Mouse (Mus musculus) myocyte (in vitro differentiated cells): ENCODE results near the gene Wdr46. TPM values are rescaled to one million over a fixed set of nuclear protein-coding genes. Genes with fewer than 3 reads are reported as not detected.

Source experiments
- H3K27me3 ChIP-seq: one replicate; pipeline ENCODE4 v1.6.1; 2011; ENCODE audit not compliant: control insufficient read depth, insufficient read depth, insufficient read length
- H3K36me3 ChIP-seq: one replicate; pipeline ENCODE4 v1.6.1; 2011; ENCODE audit not compliant: control insufficient read depth, insufficient read depth
- H3K4me2 ChIP-seq: one replicate; pipeline ENCODE4 v1.6.1; 2011; ENCODE audit warnings: low read depth, control low read depth
- H3K4me3 ChIP-seq: one replicate; pipeline ENCODE4 v1.5.1; 2011; ENCODE audit warnings: mild to moderate bottlenecking, control low read depth, moderate library complexity
- H3K79me2 ChIP-seq: one replicate; pipeline ENCODE4 v1.6.1; 2011; ENCODE audit not compliant: control insufficient read depth, insufficient read depth
- H3ac ChIP-seq: one replicate; pipeline ENCODE4 v1.6.1; 2011; ENCODE audit not compliant: control insufficient read depth, insufficient read length
- CEBPB ChIP-seq: IDR thresholded peaks from 2 replicates; pipeline ENCODE4 v1.6.1; 2011; ENCODE audit warnings: mild to moderate bottlenecking, moderate library complexity; ENCODE audit not compliant: poor library complexity, insufficient read depth, severe bottlenecking
- E2F4 ChIP-seq: IDR thresholded peaks from one replicate; pipeline ENCODE4 v1.6.1; 2011; ENCODE audit warnings: mild to moderate bottlenecking, control low read depth, moderate library complexity; ENCODE audit not compliant: insufficient read depth
- MAX ChIP-seq: IDR thresholded peaks from one replicate; pipeline ENCODE4 v1.6.1; 2011; ENCODE audit warnings: low read depth, mild to moderate bottlenecking, control low read depth
- MYOD1 ChIP-seq, 3 experiments: IDR thresholded peaks; one replicate each; pipeline ENCODE4 v1.6.1; 2011; ENCODE audit warnings: control low read depth in 2 of 3, low read depth in 2 of 3, mild to moderate bottlenecking in 2 of 3, moderate library complexity in 1 of 3; ENCODE audit not compliant: insufficient read length in 2 of 3, control insufficient read depth in 1 of 3
- MYOG ChIP-seq, 3 experiments: IDR thresholded peaks; one replicate each; pipeline ENCODE4 v1.6.1; 2011; ENCODE audit warnings: control low read depth in 2 of 3, low read depth in 2 of 3, mild to moderate bottlenecking in 2 of 3; ENCODE audit not compliant: insufficient read length in 2 of 3, control insufficient read depth in 1 of 3, insufficient read depth in 1 of 3
- POLR2A ChIP-seq: IDR thresholded peaks from one replicate; pipeline ENCODE4 v1.6.1; 2011; ENCODE audit warnings: low read depth, mild to moderate bottlenecking, control low read depth, moderate library complexity; ENCODE audit not compliant: insufficient read length
- POLR2AphosphoS2 ChIP-seq: IDR thresholded peaks from one replicate; pipeline ENCODE4 v1.6.1; 2011; ENCODE audit warnings: low read depth, control low read depth; ENCODE audit not compliant: insufficient read length
- REST ChIP-seq: IDR thresholded peaks from one replicate; pipeline ENCODE4 v1.6.1; 2011; ENCODE audit warnings: mild to moderate bottlenecking, control low read depth, moderate library complexity; ENCODE audit not compliant: insufficient read depth, insufficient read length
- SRF ChIP-seq: IDR thresholded peaks from one replicate; pipeline ENCODE4 v1.6.1; 2011; ENCODE audit warnings: low read depth; ENCODE audit not compliant: control insufficient read depth, insufficient read length
- TCF12 ChIP-seq: IDR thresholded peaks from one replicate; pipeline ENCODE4 v1.6.1; 2011; ENCODE audit warnings: mild to moderate bottlenecking, control low read depth; ENCODE audit not compliant: poor library complexity, insufficient read depth, severe bottlenecking
- TCF3 ChIP-seq: IDR thresholded peaks from one replicate; pipeline ENCODE4 v1.6.1; 2011; ENCODE audit warnings: low read depth, control low read depth; ENCODE audit not compliant: insufficient read length
- USF1 ChIP-seq: IDR thresholded peaks from one replicate; pipeline ENCODE4 v1.6.1; 2011; ENCODE audit warnings: low read depth, mild to moderate bottlenecking, control low read depth, moderate library complexity
- polyA plus RNA-seq: library from polyadenylated mRNA; unstranded; fragments of >200 nt; fragmentation: generic; extraction: Trizol; gene quantifications from one replicate; pipeline ENCODE4 v1.2.1, GENCODE M21; 2012; ENCODE audit warnings: missing spikeins

Gene Wdr46
- polyA plus RNA-seq, 1 experiment = 25.9 TPM

DNA sequence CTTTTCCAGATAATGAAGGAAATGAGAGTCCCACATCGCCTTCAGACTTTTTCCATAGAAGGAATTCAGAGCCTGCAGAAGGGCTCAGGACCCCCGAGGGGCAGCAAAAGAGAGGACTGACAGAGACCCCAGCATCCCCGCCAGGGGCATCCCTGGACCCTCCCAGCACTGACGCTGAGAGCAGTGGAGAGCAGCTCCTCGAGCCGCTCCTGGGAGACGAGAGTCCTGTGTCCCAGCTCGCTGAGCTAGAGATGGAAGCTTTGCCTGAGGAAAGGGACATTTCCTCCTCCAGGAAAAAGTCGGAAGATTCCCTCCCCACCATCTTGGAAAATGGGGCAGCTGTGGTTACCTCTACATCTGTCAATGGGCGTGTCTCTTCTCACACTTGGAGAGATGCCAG, 27.2 kb upstream of the Wdr46 start:
- no peak overlapping the region for H3K4me3 ChIP-seq
- H3K36me3 ChIP-seq = peaks cover 11% of the 10 kb centered on the region

DNA sequence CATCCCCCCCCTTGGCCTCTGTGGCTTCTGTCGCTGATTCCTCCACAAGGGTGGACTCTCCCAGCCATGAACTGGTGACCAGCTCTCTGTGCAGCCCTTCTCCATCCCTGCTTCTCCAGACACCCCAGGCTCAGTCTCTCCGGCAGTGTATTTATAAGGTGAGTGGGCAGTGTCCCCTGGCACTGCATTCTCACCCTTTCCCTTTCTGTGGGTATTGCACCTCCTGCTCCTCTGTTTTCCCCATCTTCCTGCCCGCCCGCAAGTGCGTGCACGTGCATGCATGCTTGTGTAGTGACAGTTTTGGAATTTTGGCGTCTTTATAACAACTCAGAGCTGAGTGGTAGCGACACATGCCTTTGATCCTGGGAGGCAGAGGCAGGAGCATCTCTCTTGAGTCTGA, 26.6 kb upstream of the Wdr46 start:
- no peaks in the 10 kb centered on the region for H3K27me3 ChIP-seq
- TF ChIP-seq MAX = no peak
- no peak for TF ChIP-seq CEBPB
- TF ChIP-seq POLR2AphosphoS2 = no peak
- no peak for TF ChIP-seq MYOG (IDR thresholded peaks at IDR 0.05; ENCODE audit: control insufficient read depth in 1 of 3, insufficient read depth in 1 of 3, insufficient read length in 2 of 3, low read depth in 2 of 3)
- no peak for TF ChIP-seq E2F4
- TF ChIP-seq TCF3 = no peak
- no peak for TF ChIP-seq MYOD1 (IDR thresholded peaks at IDR 0.05; ENCODE audit: control insufficient read depth in 1 of 3, insufficient read length in 2 of 3, low read depth in 2 of 3)

More for the DNA sequence above, 27.2 kb upstream of the Wdr46 start:
- H3K79me2 ChIP-seq = peaks cover 16% of the 10 kb centered on the region
- no peak overlapping the region for H3K4me2 ChIP-seq
- TF ChIP-seq POLR2A (no peak), REST (no peak), MYOG (IDR thresholded peaks at IDR 0.05; ENCODE audit: control insufficient read depth in 1 of 3, insufficient read depth in 1 of 3, insufficient read length in 2 of 3, low read depth in 2 of 3) (no peak), POLR2AphosphoS2 (no peak), SRF (no peak), MAX (no peak), USF1 (no peak), TCF12 (no peak), TCF3 (no peak), MYOD1 (IDR thresholded peaks at IDR 0.05; ENCODE audit: control insufficient read depth in 1 of 3, insufficient read length in 2 of 3, low read depth in 2 of 3) (no peak), E2F4 (no peak), CEBPB (no peak)
- no peak overlapping the region for H3ac ChIP-seq
- H3K27me3 ChIP-seq = no peaks in the 10 kb centered on the region

DNA sequence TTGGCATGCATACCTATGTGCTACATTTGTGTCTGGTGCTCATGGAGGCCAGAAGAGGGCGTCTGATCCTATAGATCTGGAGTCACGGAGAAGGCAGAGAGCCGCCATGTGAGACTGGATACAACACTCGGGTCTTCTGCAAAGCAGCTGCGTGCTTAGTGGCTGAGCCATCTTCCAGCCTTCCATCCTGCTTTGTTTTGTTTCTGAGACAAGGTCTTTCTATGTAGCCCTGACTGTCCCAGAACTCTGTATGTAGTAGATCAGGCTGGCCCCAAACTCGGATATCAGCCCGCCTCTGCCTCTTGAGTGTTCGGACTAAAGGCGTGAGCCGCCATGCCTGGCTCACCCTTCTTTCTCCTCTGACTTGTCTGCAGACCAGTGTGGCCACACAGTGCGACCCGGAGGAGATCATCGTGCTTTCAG, 25.5 kb upstream of the Wdr46 start:
- peak overlapping the region; percentile 41 for H3K4me3 ChIP-seq

More for the DNA sequence above, 26.6 kb upstream of the Wdr46 start:
- H3K36me3 ChIP-seq = peaks cover 11% of the 10 kb centered on the region
- H3K4me2 ChIP-seq = no peak overlapping the region
- no peak overlapping the region for H3K4me3 ChIP-seq
- peaks cover 16% of the 10 kb centered on the region for H3K79me2 ChIP-seq
- H3ac ChIP-seq = no peak overlapping the region

DNA sequence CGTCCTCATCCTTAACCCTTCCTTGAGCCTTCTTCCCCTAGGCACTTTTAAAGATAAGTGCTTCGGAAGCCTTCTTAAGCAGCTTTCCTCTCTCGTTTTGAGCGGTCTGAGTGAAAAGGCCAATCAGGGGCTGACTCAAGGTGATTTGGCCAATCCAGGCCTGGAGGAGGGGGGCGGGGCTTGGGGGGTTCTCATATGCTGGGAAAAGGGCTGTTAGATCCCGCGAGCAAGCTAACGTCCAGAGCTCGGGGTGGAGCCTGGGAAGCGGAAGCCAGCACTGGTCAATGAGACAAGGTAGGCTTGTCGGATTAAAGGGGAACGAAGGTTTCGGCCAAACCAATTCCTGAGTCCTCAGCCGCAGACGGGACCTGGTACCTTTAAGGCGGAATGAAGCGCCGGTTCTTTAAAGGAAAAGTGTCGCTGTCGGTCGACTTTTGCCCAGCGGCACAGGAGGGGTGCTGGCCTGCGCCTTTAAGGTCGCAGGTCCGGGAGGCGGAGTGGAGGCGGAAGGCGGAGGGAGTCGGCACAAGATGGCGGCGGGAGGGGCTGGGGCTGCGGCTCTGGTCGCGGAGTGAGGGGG, 24.7 kb upstream of the Wdr46 start, which contains the start of the genes Tapbp and Zbtb22:
Tapbp (plus strand) TSS at position 229 of the 580 bp plus-strand sequence.
Zbtb22 (plus strand) TSS at position 234 of the 580 bp plus-strand sequence.
- Histone ChIP-seq H3K36me3 (peaks cover 11% of the 10 kb centered on the region), H3K4me2 (peak within 1 kb of the TSS; percentile 78), H3K27me3 (no peaks in the 10 kb centered on the region), H3K79me2 (peaks cover 6% of the 10 kb centered on the region), H3ac (no peak within 1 kb of the TSS), H3K4me3 (peak within 1 kb of the TSS; percentile 41)
- no peak for TF ChIP-seq REST
- peak; percentile 84 for TF ChIP-seq POLR2AphosphoS2
- TF ChIP-seq POLR2A = peak; percentile 54
- TF ChIP-seq MYOG (IDR thresholded peaks at IDR 0.05; ENCODE audit: control insufficient read depth in 1 of 3, insufficient read depth in 1 of 3, insufficient read length in 2 of 3, low read depth in 2 of 3) = no peak

More for the DNA sequence above, 25.5 kb upstream of the Wdr46 start:
- Histone ChIP-seq H3K36me3 (peaks cover 11% of the 10 kb centered on the region), H3K79me2 (peaks cover 14% of the 10 kb centered on the region), H3ac (no peak overlapping the region), H3K27me3 (no peaks in the 10 kb centered on the region), H3K4me2 (peak overlapping the region; percentile 61)
- no peak for TF ChIP-seq REST
- no peak for TF ChIP-seq MYOG (IDR thresholded peaks at IDR 0.05; ENCODE audit: control insufficient read depth in 1 of 3, insufficient read depth in 1 of 3, insufficient read length in 2 of 3, low read depth in 2 of 3)
- no peak for TF ChIP-seq TCF12
- no peak for TF ChIP-seq MYOD1 (IDR thresholded peaks at IDR 0.05; ENCODE audit: control insufficient read depth in 1 of 3, insufficient read length in 2 of 3, low read depth in 2 of 3)
- no peak for TF ChIP-seq MAX
- no peak for TF ChIP-seq POLR2A
- no peak for TF ChIP-seq TCF3
- no peak for TF ChIP-seq CEBPB
- no peak for TF ChIP-seq E2F4
- TF ChIP-seq POLR2AphosphoS2 = no peak
- no peak for TF ChIP-seq SRF
- no peak for TF ChIP-seq USF1

DNA sequence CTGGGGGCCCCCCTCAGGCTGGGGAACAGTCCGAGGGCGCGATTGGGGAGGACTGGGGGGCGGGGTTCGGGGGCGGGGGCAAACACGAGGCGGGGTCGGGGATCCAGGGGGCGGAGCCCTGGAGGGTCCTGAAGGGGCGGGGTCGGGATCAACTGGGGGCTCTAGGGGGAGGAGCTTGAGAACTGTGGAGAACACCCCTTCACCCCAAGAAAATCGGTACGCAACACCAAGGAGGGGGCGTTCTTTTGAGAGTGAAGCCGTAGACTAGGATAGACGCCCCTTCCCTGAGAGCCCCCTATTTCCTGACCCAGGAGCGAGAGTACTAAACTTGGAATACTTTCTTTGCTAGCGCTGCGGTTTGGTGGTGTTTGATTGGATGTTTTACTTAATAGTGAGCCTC, 24.2 kb upstream of the Wdr46 start:
- no peak overlapping the region for H3ac ChIP-seq
- H3K4me3 ChIP-seq = peak overlapping the region; percentile 41
- H3K79me2 ChIP-seq = peaks cover 6% of the 10 kb centered on the region
- no peaks in the 10 kb centered on the region for H3K27me3 ChIP-seq
- peaks cover 11% of the 10 kb centered on the region for H3K36me3 ChIP-seq
- TF ChIP-seq USF1 = no peak
- no peak for TF ChIP-seq CEBPB
- no peak for TF ChIP-seq POLR2A
- TF ChIP-seq TCF3 = no peak
- H3K4me2 ChIP-seq = peak overlapping the region; percentile 78
